Mouse (Mus musculus): ENCODE results near the gene Soga1.

DNA sequence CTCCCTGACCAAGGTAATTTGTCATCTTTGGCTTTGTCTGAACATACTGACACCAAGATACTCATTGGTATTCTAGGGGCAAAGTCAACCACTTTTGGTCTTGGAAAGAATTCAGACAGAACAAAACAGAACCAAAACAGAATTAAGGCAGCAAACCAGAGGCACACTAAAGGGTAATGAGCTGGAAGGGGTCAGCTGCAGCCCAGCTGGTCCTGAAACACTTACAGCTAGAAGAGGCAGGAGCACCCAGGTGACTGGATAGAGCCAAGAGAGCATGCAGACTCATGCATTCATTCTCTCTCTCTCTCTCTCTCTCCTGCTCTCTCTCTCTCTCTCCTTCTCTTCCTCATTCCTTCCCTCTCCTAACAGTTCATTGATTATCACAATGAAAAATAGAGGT, 102.3 kb downstream of the Soga1 start:
- TF ChIP-seq CTCF (IDR thresholded peaks at IDR 0.05; ENCODE audit: insufficient read depth, low read depth, low read length) (no peak), POLR2A (IDR thresholded peaks at IDR 0.05; ENCODE audit: insufficient read depth, low read depth, low read length) (no peak)
